Mouse (Mus musculus) lung, embryonic 14.5 days (tissue): ENCODE measurements at regions not wholly inside any gene's neighbourhood (a gene's known extent, or its start where the extent isn't known, plus 50 kb on each side); places are given as distances from the start of the nearest gene placed in this dataset.

Source experiments
- ATAC-seq: fragments of 200-750 bp; cut with Nextera tagmentation; 2 replicates; pipeline ENCODE4 v1.8.0; 2017; ENCODE audit warnings: mild to moderate bottlenecking, moderate TSS enrichment, moderate library complexity; ENCODE audit not compliant: insufficient read depth
- DNase-seq: peaks from one replicate; pipeline ENCODE4 v3.0.0-alpha.2; 2015
- H3K27ac ChIP-seq: fragments of 300-500 bp; sonication (generic); 2 replicates; pipeline ENCODE4 v1.5.1; 2014; ENCODE audit warnings: low read depth, mild to moderate bottlenecking, moderate library complexity
- H3K27me3 ChIP-seq: fragments of 300-500 bp; sonication (generic); 2 replicates; pipeline ENCODE4 v1.6.1; 2014; ENCODE audit warnings: low read length, control low read depth; ENCODE audit not compliant: insufficient read depth
- H3K36me3 ChIP-seq: fragments of 300-500 bp; sonication (generic); 2 replicates; pipeline ENCODE4 v1.6.1; 2014; ENCODE audit warnings: control low read depth; ENCODE audit not compliant: insufficient read depth
- H3K4me1 ChIP-seq: fragments of 300-500 bp; sonication (generic); 2 replicates; pipeline ENCODE4 v1.6.1; 2014; ENCODE audit warnings: antibody characterized with exemption, control low read depth; ENCODE audit not compliant: insufficient read depth
- H3K4me2 ChIP-seq: fragments of 300-500 bp; sonication (generic); 2 replicates; pipeline ENCODE4 v1.6.1; 2014; ENCODE audit warnings: mild to moderate bottlenecking
- H3K4me3 ChIP-seq: fragments of 300-500 bp; sonication (generic); 2 replicates; pipeline ENCODE4 v1.5.1; 2014; ENCODE audit warnings: low read depth, low read length
- H3K9ac ChIP-seq: fragments of 300-500 bp; sonication (generic); 2 replicates; pipeline ENCODE4 v1.6.1; 2014
- H3K9me3 ChIP-seq: fragments of 300-500 bp; sonication (generic); 2 replicates; pipeline ENCODE4 v1.6.1; 2016; ENCODE audit warnings: low read depth, low read length, control low read depth
- CTCF ChIP-seq: IDR thresholded peaks from 2 replicates; pipeline ENCODE4 v1.5.1; 2016; ENCODE audit warnings: antibody characterized with exemption, low read depth
- WGBS: fragments of 180-500 bp; shearing (Covaris S2); extraction: QIAGEN DNeasy Blood & Tissue Kit; methylation state at CpG from one replicate; pipeline ENCODE4 v1.1.7; 2014; 5-methylcytosine and 5-hydroxymethylcytosine counted together

DNA sequence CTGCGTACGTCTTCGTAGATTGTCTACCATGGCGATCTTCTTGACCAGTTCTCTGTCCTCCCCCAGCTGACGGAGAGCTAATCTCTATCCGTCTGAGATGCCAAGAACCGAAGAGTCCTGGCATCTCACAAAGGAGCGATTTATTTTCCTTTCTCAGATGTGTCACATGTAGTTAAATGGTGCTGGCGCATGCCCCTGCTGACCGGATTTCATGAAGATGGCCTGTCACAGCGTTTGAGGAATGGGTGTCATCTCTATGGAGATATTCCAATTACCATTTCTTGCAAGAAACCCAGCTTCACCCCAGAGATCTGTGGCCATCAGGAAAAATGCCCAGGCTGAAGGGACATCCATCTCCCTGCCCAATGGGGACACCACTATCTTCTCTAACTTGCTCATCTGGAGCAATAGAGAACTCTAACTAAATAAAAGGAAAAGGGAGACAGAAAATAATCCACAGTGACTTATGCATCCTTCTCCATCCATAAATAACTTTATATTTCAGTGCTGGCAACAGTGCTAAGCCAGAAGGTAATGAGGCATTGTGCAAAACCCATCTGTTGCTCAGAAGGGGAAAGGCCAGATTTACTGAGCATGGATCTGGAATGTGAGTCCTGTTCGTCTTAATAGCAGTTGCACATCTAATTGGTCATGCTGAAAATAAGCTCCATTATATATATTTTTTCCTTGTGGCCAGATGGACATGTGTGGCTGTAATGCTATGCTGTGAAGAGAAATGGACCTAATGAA is 300.2 kb upstream of the Tgfbr2 start:
- no peak for TF ChIP-seq CTCF
- H3K4me3 ChIP-seq: no peak overlapping the region
- DNase-seq (no peak), ATAC-seq (no peak)
- no peaks in the 10 kb centered on the region for H3K36me3 ChIP-seq
- H3K9ac ChIP-seq: no peak overlapping the region
- H3K4me1 ChIP-seq: no peaks in the 10 kb centered on the region
- H3K9me3 ChIP-seq: no peaks in the 10 kb centered on the region
- H3K27me3 ChIP-seq: no peaks in the 10 kb centered on the region
- 77% methylated on average over 12 of the region's 12 CpGs for WGBS
- no peak overlapping the region for H3K27ac ChIP-seq
- no peak overlapping the region for H3K4me2 ChIP-seq

- Histone ChIP-seq H3K9me3 (no peaks in the 10 kb centered on the region; the same call in 1 of the 2 replicates), H3K9ac (no peak overlapping the region)
Measured at GRCm38 (mm10) chr9:116472855-116473254, 297.7 kb upstream of the Tgfbr2 start.

DNA sequence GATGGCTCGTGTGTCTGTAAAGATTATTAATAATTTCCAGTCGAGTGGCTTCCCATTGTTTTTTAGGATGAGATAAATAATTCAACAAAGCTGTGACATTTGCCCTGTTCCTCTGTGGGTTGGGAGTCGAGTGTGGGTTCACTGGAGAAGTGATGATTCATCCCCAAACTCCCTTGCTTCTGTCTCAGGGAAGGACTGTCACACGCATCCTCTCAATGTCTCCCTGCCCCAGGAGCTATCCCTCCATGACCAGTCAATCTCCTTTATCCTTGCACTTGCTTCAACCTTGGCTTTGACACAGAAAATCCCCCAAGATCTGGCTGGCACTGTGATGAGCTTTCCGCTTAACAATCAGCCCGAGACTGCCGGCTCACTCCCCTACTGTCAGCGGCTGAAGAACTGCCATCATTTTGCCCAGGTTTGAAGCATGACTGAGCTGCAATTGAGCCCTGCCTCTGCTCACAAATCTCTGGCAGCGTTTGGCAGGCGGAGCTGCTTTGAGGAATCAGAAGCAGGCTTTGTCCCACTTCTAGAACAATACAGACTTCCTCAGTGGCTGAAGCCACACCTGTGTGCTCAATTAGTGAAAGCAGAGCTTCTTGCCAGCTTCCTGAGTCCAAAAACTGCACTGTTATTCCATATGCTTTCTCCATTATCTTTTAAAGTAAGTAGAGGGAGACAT is 293.6 kb upstream of the Tgfbr2 start:
- H3K9ac ChIP-seq: no peak overlapping the region
- DNase-seq: peak; percentile 3
- ATAC-seq: no peak
- H3K4me1 ChIP-seq: no peaks in the 10 kb centered on the region
- H3K4me3 ChIP-seq: no peak overlapping the region
- no peaks in the 10 kb centered on the region for H3K27me3 ChIP-seq
- no peaks in the 10 kb centered on the region; the same call in 1 of the 2 replicates for H3K9me3 ChIP-seq
- H3K27ac ChIP-seq: no peak overlapping the region
- TF ChIP-seq CTCF: no peak
- no peak overlapping the region for H3K4me2 ChIP-seq
- 54% methylated on average over 10 of the region's 10 CpGs for WGBS
- no peaks in the 10 kb centered on the region for H3K36me3 ChIP-seq

More at GRCm38 (mm10) chr9:116472855-116473254, 297.7 kb upstream of the Tgfbr2 start:
- 73% methylated on average over 4 of the region's 4 CpGs for WGBS
- TF ChIP-seq CTCF: peak; percentile 43
- ATAC-seq (no peak), DNase-seq (no peak)
- Histone ChIP-seq H3K4me1 (no peaks in the 10 kb centered on the region), H3K27ac (no peak overlapping the region), H3K4me3 (no peak overlapping the region), H3K36me3 (no peaks in the 10 kb centered on the region), H3K4me2 (no peak overlapping the region), H3K27me3 (no peaks in the 10 kb centered on the region)

DNA sequence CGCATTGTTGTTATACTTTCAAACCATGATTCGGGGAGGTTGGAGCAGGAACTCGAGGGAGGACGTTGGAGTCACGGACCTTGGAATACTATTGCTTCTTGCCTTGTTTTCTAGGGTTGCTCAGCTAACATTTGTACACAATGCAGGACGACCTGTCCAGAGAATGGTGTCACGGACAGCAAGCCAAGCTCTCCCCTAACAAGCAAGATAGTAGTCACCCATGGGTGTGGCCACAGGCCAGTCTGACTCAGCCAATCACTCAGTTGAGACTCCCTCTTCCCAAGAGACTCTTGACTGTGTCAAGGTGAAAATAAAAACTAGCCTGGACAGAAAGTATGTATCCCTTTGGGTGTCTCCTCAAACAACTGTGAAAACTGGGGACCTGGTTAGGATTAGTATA is 291.2 kb upstream of the Tgfbr2 start:
- Histone ChIP-seq H3K4me2 (no peak overlapping the region), H3K36me3 (no peaks in the 10 kb centered on the region), H3K27me3 (no peaks in the 10 kb centered on the region), H3K9me3 (no peaks in the 10 kb centered on the region; the same call in 1 of the 2 replicates), H3K4me1 (no peaks in the 10 kb centered on the region), H3K27ac (no peak overlapping the region), H3K9ac (no peak overlapping the region), H3K4me3 (no peak overlapping the region)
- 85% methylated on average over 7 of the region's 7 CpGs for WGBS
- TF ChIP-seq CTCF: no peak
- DNase-seq (no peak), ATAC-seq (no peak)

- ATAC-seq (no peak), DNase-seq (no peak)
- no peak overlapping the region for H3K4me3 ChIP-seq
- WGBS: 68% methylated on average over 2 of the region's 2 CpGs
- no peak overlapping the region for H3K27ac ChIP-seq
- no peak overlapping the region for H3K4me2 ChIP-seq
- H3K27me3 ChIP-seq: no peaks in the 10 kb centered on the region
- no peaks in the 10 kb centered on the region for H3K4me1 ChIP-seq
- TF ChIP-seq CTCF: no peak
- H3K9ac ChIP-seq: no peak overlapping the region
- no peaks in the 10 kb centered on the region for H3K9me3 ChIP-seq
- H3K36me3 ChIP-seq: no peaks in the 10 kb centered on the region
Measured at GRCm38 (mm10) chr9:116464626-116465025, 289.5 kb upstream of the Tgfbr2 start.

DNA sequence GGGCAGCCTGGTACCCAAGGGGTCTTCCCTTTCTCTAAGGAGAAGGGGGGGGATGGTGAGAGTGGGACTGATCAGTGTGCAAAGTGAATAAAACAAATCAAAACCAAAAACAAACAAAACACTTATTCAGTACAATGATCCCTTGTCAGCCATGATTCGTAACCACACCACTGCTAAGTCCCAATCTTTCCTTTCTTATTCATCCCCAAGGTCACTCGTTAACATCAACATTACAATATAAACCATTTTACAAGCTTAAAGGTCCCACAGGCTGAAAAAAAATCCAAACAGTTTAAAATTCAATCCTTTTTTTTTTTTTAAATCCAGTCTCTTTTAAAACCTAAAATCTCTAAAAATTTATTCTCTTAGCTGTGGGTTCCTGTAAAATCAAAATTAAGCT is 287.1 kb upstream of the Tgfbr2 start:
- ATAC-seq: no peak
- Histone ChIP-seq H3K27ac (no peak overlapping the region), H3K4me1 (no peaks in the 10 kb centered on the region), H3K27me3 (no peaks in the 10 kb centered on the region), H3K36me3 (no peaks in the 10 kb centered on the region), H3K9ac (no peak overlapping the region), H3K9me3 (no peaks in the 10 kb centered on the region), H3K4me2 (no peak overlapping the region), H3K4me3 (no peak overlapping the region)
- DNase-seq: no peak
- WGBS: 84% methylated on average over 2 of the region's 2 CpGs
- no peak for TF ChIP-seq CTCF

- no peak overlapping the region for H3K27ac ChIP-seq
- WGBS: 69% methylated on average over 2 of the region's 2 CpGs
- DNase-seq (no peak), ATAC-seq (no peak)
- TF ChIP-seq CTCF: no peak
- H3K36me3 ChIP-seq: no peaks in the 10 kb centered on the region
- H3K27me3 ChIP-seq: no peaks in the 10 kb centered on the region
- H3K4me3 ChIP-seq: no peak overlapping the region
- H3K4me1 ChIP-seq: no peaks in the 10 kb centered on the region
- H3K4me2 ChIP-seq: no peak overlapping the region
- no peak overlapping the region for H3K9ac ChIP-seq
- no peaks in the 10 kb centered on the region for H3K9me3 ChIP-seq
Measured at GRCm38 (mm10) chr9:116460022-116460421, 284.9 kb upstream of the Tgfbr2 start.
